Mouse (Mus musculus) kidney, adult 2 months (tissue): Measurements from ENCODE around the gene Tshz2. TPM values are rescaled to one million over a fixed set of nuclear protein-coding genes. Genes with fewer than 3 reads are reported as not detected.
"Not testable (repeated sequence)": the region's sequence is repeated elsewhere in the genome, so short reads cannot be mapped to it uniquely, and the experiment has no call there.

ENCODE experiments used
- DNase-seq: peaks from one replicate; pipeline ENCODE4 v3.0.0; 2021
- H3K27ac ChIP-seq: fragments of 200-500 bp; 2 replicates; pipeline ENCODE4 v1.5.1; 2012; ENCODE audit warnings: low read depth, low read length, control low read depth, inconsistent platforms; ENCODE audit not compliant: insufficient read depth
- H3K27me3 ChIP-seq: fragments of 200-500 bp; replicated peaks from 2 replicates; pipeline ENCODE4 v1.6.1; 2012; ENCODE audit warnings: mild to moderate bottlenecking, moderate library complexity, low read length, inconsistent platforms; ENCODE audit not compliant: control insufficient read depth, insufficient read depth
- H3K36me3 ChIP-seq: fragments of 200-500 bp; 2 replicates; pipeline ENCODE4 v1.6.1; 2012; ENCODE audit warnings: mild to moderate bottlenecking, moderate library complexity, low read length, inconsistent platforms; ENCODE audit not compliant: control insufficient read depth, insufficient read depth
- H3K4me1 ChIP-seq: fragments of 200-500 bp; 2 replicates; pipeline ENCODE4 v1.6.1; 2011; ENCODE audit warnings: low read length; ENCODE audit not compliant: control insufficient read depth, insufficient read depth
- H3K4me3 ChIP-seq: fragments of 200-500 bp; 2 replicates; pipeline ENCODE4 v1.5.1; 2011; ENCODE audit warnings: mild to moderate bottlenecking, low read depth, low read length, control low read depth; ENCODE audit not compliant: insufficient read depth
- CTCF ChIP-seq: fragments of 200-500 bp; conservative IDR thresholded peaks from 2 replicates; pipeline ENCODE4 v1.5.1; 2011; ENCODE audit warnings: low read depth, mild to moderate bottlenecking, control low read depth, low read length, moderate library complexity, mixed read lengths; ENCODE audit not compliant: insufficient read depth, insufficient read length
- POLR2A ChIP-seq: fragments of 200-500 bp; IDR thresholded peaks from one replicate; pipeline ENCODE4 v1.6.1; 2011; ENCODE audit warnings: low read depth, low read length, control low read depth
- WGBS: fragments of 180-500 bp; shearing (Covaris S2); methylation state at CpG from one replicate; pipeline ENCODE4 v1.1.7; 2018; 5-methylcytosine and 5-hydroxymethylcytosine counted together
- polyA plus RNA-seq: library from polyadenylated mRNA; depleted of rRNA; stranded (reverse); fragments of >200 nt; gene quantifications from 2 replicates; pipeline ENCODE4 v1.2.3, GENCODE M21; 2012

The Tshz2 gene
- polyA plus RNA-seq, 1 experiment: 17.6 TPM

- DNase-seq: peak; percentile 86
- TF ChIP-seq POLR2A: no peak
- TF ChIP-seq CTCF: no peak
- WGBS: 48% methylated on average over 4 of the region's 4 CpGs
- Histone ChIP-seq H3K36me3 (no peaks in the 10 kb centered on the region), H3K27ac (no peak overlapping the region), H3K4me3 (no peak overlapping the region), H3K27me3 (no peaks in the 10 kb centered on the region), H3K4me1 (peaks cover 3% of the 10 kb centered on the region; the same call in 1 of the 2 replicates)
Observed at GRCm38 (mm10) chr2:169777242-169777641, 144.4 kb downstream of the Tshz2 start.

GRCm38 (mm10) chr2:169777764-169778163 lies 145.0 kb downstream of the Tshz2 start:
- Histone ChIP-seq H3K36me3 (no peaks in the 10 kb centered on the region), H3K4me1 (peaks cover 3% of the 10 kb centered on the region; the same call in 1 of the 2 replicates), H3K4me3 (no peak overlapping the region), H3K27ac (no peak overlapping the region), H3K27me3 (no peaks in the 10 kb centered on the region)
- peak; percentile 72 for DNase-seq
- WGBS: 51% methylated on average over 2 of the region's 2 CpGs
- TF ChIP-seq CTCF (no peak), POLR2A (no peak)

GRCm38 (mm10) chr2:169778740-169779345 lies 146.0 kb downstream of the Tshz2 start:
- no peaks in the 10 kb centered on the region for H3K36me3 ChIP-seq
- H3K27me3 ChIP-seq: no peaks in the 10 kb centered on the region
- H3K4me1 ChIP-seq: peaks cover 3% of the 10 kb centered on the region; the same call in 1 of the 2 replicates
- no peak overlapping the region for H3K4me3 ChIP-seq
- no peak for DNase-seq
- H3K27ac ChIP-seq: no peak overlapping the region
- TF ChIP-seq CTCF (no peak), POLR2A (no peak)
- WGBS: 86% methylated on average over 6 of the region's 6 CpGs

GRCm38 (mm10) chr2:169781671-169782070 lies 148.9 kb downstream of the Tshz2 start:
- not testable (repeated sequence) for H3K4me1 ChIP-seq

GRCm38 (mm10) chr2:169782874-169783680 lies 150.3 kb downstream of the Tshz2 start:
- Histone ChIP-seq H3K4me1 (no peaks in the 10 kb centered on the region), H3K27me3 (no peaks in the 10 kb centered on the region), H3K4me3 (no peak overlapping the region), H3K27ac (no peak overlapping the region), H3K36me3 (no peaks in the 10 kb centered on the region)
- DNase-seq: peak; percentile 10
- TF ChIP-seq POLR2A (no peak), CTCF (no peak)
- 56% methylated on average over 26 of the region's 26 CpGs for WGBS

More at GRCm38 (mm10) chr2:169781671-169782070, 148.9 kb downstream of the Tshz2 start:
- H3K27me3 ChIP-seq, H3K27ac ChIP-seq, H3K36me3 ChIP-seq, H3K4me3 ChIP-seq, DNase-seq: not testable (repeated sequence)

GRCm38 (mm10) chr2:169783681-169784033 lies 150.8 kb downstream of the Tshz2 start:
- DNase-seq: no peak
- Histone ChIP-seq H3K4me3 (no peak overlapping the region), H3K4me1 (no peaks in the 10 kb centered on the region), H3K27ac (no peak overlapping the region), H3K27me3 (no peaks in the 10 kb centered on the region), H3K36me3 (no peaks in the 10 kb centered on the region)
- no peak for TF ChIP-seq CTCF
- no peak for TF ChIP-seq POLR2A
- WGBS: 76% methylated on average over 2 of the region's 2 CpGs

- WGBS: 75% methylated on average over 5 of the region's 5 CpGs
- TF ChIP-seq CTCF (no peak), POLR2A (no peak)
Observed at GRCm38 (mm10) chr2:169787381-169787780, 154.6 kb downstream of the Tshz2 start.

More at GRCm38 (mm10) chr2:169787381-169787780, 154.6 kb downstream of the Tshz2 start:
- no peak for DNase-seq
- no peak overlapping the region for H3K27ac ChIP-seq
- H3K4me1 ChIP-seq: no peaks in the 10 kb centered on the region
- no peaks in the 10 kb centered on the region for H3K27me3 ChIP-seq
- H3K36me3 ChIP-seq: no peaks in the 10 kb centered on the region
- no peak overlapping the region for H3K4me3 ChIP-seq
